16 mouse cellular contexts compared by ENCODE assay signal in the genomic region with DNA sequence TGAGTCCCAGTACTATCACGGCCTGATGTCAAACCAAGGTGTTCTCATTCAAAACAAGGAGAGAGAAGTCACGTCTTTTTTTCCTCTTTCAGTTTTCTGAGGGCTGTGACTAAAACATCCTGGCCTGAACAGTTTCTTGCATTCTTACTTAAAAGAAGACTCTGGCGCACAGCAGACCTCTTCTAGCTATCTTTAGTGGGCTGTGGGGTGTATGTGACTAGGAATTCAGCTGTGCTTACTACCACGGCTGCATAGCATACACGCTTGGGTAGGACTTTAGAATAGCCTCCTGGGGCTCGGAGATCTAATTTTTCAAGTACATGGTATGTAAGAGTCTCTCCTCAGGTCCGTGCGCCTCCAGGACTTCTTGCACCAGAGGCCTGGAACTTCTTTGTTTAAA. TPM values are rescaled to one million over a fixed set of nuclear protein-coding genes. Genes with fewer than 3 reads are reported as not detected.
DNase-seq lines count a peak whose midpoint lies in the region; ATAC-seq and TF ChIP-seq lines count a peak whose summit lies in the region.
"Had no signal": no experiment of that assay in that cellular context is flagged by ENCODE, and none has a peak within 500 bp of the region (broad histone marks: within the 10 kb centered on the region; RNA-seq: fewer than 3 reads in every experiment).

No protein-coding gene starts in this region.

- no peak for TF ChIP-seq CTCF in E14TG2a.4 (conservative IDR thresholded peaks at IDR 0.05; ENCODE audit: low read length)

- H3K4me2 ChIP-seq in kidney, embryonic 16.5 days (replicated peaks; ENCODE audit: low read depth, low read length), result no peak overlapping the region
- H3K4me2 ChIP-seq in kidney, embryonic 14.5 days (replicated peaks; ENCODE audit: low read depth, low read length), result no peak overlapping the region
- no peak overlapping the region for H3K4me2 ChIP-seq in limb, embryonic 13.5 days (replicated peaks)
- H3K4me2 ChIP-seq: midbrain, embryonic 11.5 days had no signal

- peak overlapping the region; percentile 15; the same call in 1 of the 2 replicates for H3K27ac ChIP-seq in kidney, embryonic 16.5 days (ENCODE audit: low read length)
- H3K27ac ChIP-seq in kidney, embryonic 14.5 days (ENCODE audit: low read depth, low read length), result no peak overlapping the region
- H3K27ac ChIP-seq in limb, embryonic 13.5 days, result peak overlapping the region; percentile 16; the same call in 1 of the 2 replicates

- H3K9me3 ChIP-seq in kidney, embryonic 16.5 days (ENCODE audit: low read length), result no peaks in the 10 kb centered on the region
- H3K9me3 ChIP-seq in kidney, embryonic 14.5 days (ENCODE audit: control insufficient read depth, low read length), result no peaks in the 10 kb centered on the region
- H3K9me3 ChIP-seq in E14TG2a.4 (ENCODE audit: low read length), result no peaks in the 10 kb centered on the region
- H3K9me3 ChIP-seq in limb, embryonic 13.5 days, result no peaks in the 10 kb centered on the region

- no peaks in the 10 kb centered on the region for H3K27me3 ChIP-seq in kidney, embryonic 16.5 days (ENCODE audit: insufficient read depth, low read length)
- no peaks in the 10 kb centered on the region for H3K27me3 ChIP-seq in kidney, embryonic 14.5 days (ENCODE audit: control insufficient read depth, insufficient read depth, low read length)
- no peaks in the 10 kb centered on the region for H3K27me3 ChIP-seq in E14TG2a.4 (ENCODE audit: insufficient read depth, low read length)
- no peaks in the 10 kb centered on the region for H3K27me3 ChIP-seq in limb, embryonic 13.5 days

- peaks cover 56% of the 10 kb centered on the region for H3K4me1 ChIP-seq in kidney, embryonic 16.5 days (ENCODE audit: insufficient read depth, low read length)
- peaks cover 14% of the 10 kb centered on the region; the same call in 1 of the 2 replicates for H3K4me1 ChIP-seq in kidney, embryonic 14.5 days (ENCODE audit: control insufficient read depth, insufficient read depth, low read length)
- peaks cover 97% of the 10 kb centered on the region for H3K4me1 ChIP-seq in E14TG2a.4 (replicated peaks; ENCODE audit: low read depth, low read length)
- peaks cover 56% of the 10 kb centered on the region for H3K4me1 ChIP-seq in limb, embryonic 13.5 days

- WGBS in kidney, embryonic 16.5 days, result 67% methylated on average over 8 of the region's 8 CpGs
- WGBS in kidney, embryonic 14.5 days, result 71% methylated on average over 8 of the region's 8 CpGs
- 65% methylated on average over 8 of the region's 8 CpGs for WGBS in limb, embryonic 13.5 days

- H3K36me3 ChIP-seq in kidney, embryonic 16.5 days (ENCODE audit: insufficient read depth, low read length), result peaks cover 8% of the 10 kb centered on the region
- no peaks in the 10 kb centered on the region for H3K36me3 ChIP-seq in kidney, embryonic 14.5 days (ENCODE audit: control insufficient read depth, insufficient read depth, low read length)
- peaks cover 78% of the 10 kb centered on the region for H3K36me3 ChIP-seq in E14TG2a.4 (ENCODE audit: insufficient read depth, low read length)
- peaks cover 8% of the 10 kb centered on the region for H3K36me3 ChIP-seq in limb, embryonic 13.5 days

- peak; percentile 55 for ATAC-seq in frontal cortex, adult (ENCODE audit: low TSS enrichment)
- no peak for ATAC-seq in kidney, embryonic 16.5 days (ENCODE audit: low FRiP score, low TSS enrichment)
- no peak for ATAC-seq in kidney, embryonic 14.5 days (ENCODE audit: low FRiP score, low TSS enrichment)
- ATAC-seq in limb, embryonic 13.5 days (ENCODE audit: low FRiP score, low read depth), result no peak
- ATAC-seq: hindbrain, embryonic 16.5 days had no signal

- no peak for DNase-seq in frontal cortex, postnatal 14 days (ENCODE audit: low spot score in 2 of 2)
- DNase-seq in adrenal gland, postnatal 25 days, result no peak
- no peak for DNase-seq in right cerebral cortex, adult 18-20 months
- DNase-seq: adrenal gland, postnatal 10 days; cerebellum, adult 9-11 months; heart, postnatal 10 days; kidney, postnatal 10 days; thymus, postnatal 4 days had no signal

- H3K9ac ChIP-seq in kidney, embryonic 16.5 days (replicated peaks; ENCODE audit: low read length), result no peak overlapping the region
- no peak overlapping the region for H3K9ac ChIP-seq in kidney, embryonic 14.5 days (ENCODE audit: low read depth, low read length)
- H3K9ac ChIP-seq in limb, embryonic 13.5 days, result no peak overlapping the region

- H3K4me3 ChIP-seq in kidney, embryonic 16.5 days (ENCODE audit: low read length), result no peak overlapping the region
- no peak overlapping the region for H3K4me3 ChIP-seq in kidney, embryonic 14.5 days (ENCODE audit: low read length)
- peak overlapping the region; percentile 43 for H3K4me3 ChIP-seq in E14TG2a.4 (replicated peaks; ENCODE audit: low read length)
- H3K4me3 ChIP-seq in limb, embryonic 13.5 days, result no peak overlapping the region
- H3K4me3 ChIP-seq: myocyte had no signal

RNA-seq across cellular contexts. Expression of a gene that starts 26.0 kb away (rescaled TPM):
- polyA plus RNA-seq in kidney, embryonic 16.5 days (2015; fragmentation: Nextera tagmentation; extraction: Ambion mirVana), result 8.3 and 9.0 TPM in 2 replicates
- polyA plus RNA-seq in kidney, embryonic 14.5 days (2014; fragmentation: Nextera tagmentation; extraction: Ambion mirVana), result 9.8 and 12.3 TPM in 2 replicates
- polyA plus RNA-seq in limb, embryonic 13.5 days (2015; fragmentation: Nextera tagmentation; extraction: Ambion mirVana), result 8.5 and 9.2 TPM in 2 replicates
- 30.1 and 34.5 TPM in 2 replicates for total RNA-seq in adrenal gland, postnatal 25 days (2021)
